ENCODE assay signal across 9 mouse cellular contexts in genomic region chr14:76318438-76318837, GRCm38 (mm10).
DNase-seq lines count a peak whose midpoint lies in the region; ATAC-seq and TF ChIP-seq lines count a peak whose summit lies in the region.
"Had no signal": no experiment of that assay in that cellular context is flagged by ENCODE, and none has a peak within 500 bp of the region (broad histone marks: within the 10 kb centered on the region; RNA-seq: fewer than 3 reads in every experiment).

No protein-coding gene starts in this region.

- no peak overlapping the region for H3K9ac ChIP-seq in forebrain, postnatal 0 days
- H3K9ac ChIP-seq: forebrain, embryonic 12.5 days had no signal

- H3K4me2 ChIP-seq in forebrain, postnatal 0 days (ENCODE audit: low read depth): no peak overlapping the region
- H3K4me2 ChIP-seq: forebrain, embryonic 12.5 days had no signal

- DNase-seq in forebrain, postnatal 0 days: peak; percentile 56
- no peak for DNase-seq in forebrain, embryonic 10.5 days (ENCODE audit: extremely low spot score, low spot score)
- peak; percentile 33 to 67 for DNase-seq in left cerebral cortex, postnatal 14 days (ENCODE audit: low spot score in 2 of 2)
- no peak for DNase-seq in left cerebral cortex, postnatal 4 days
- DNase-seq in gastrocnemius, postnatal 14 days: peak; percentile 32
- DNase-seq in right cerebral cortex, postnatal 14 days: peak; percentile 42
- DNase-seq in kidney, adult 11 months: no peak
- DNase-seq in retina, postnatal 1 day: no peak

- H3K4me3 ChIP-seq in forebrain, postnatal 0 days (ENCODE audit: low read depth, low read length): no peak overlapping the region
- H3K4me3 ChIP-seq in forebrain, embryonic 10.5 days: no peak overlapping the region
- H3K4me3 ChIP-seq: forebrain, embryonic 12.5 days had no signal

- intact Hi-C loops in left cerebral cortex, postnatal 14 days (cut with DNase I): no loop called here
- intact Hi-C loops in left cerebral cortex, postnatal 4 days (cut with DNase I): no loop called here
- intact Hi-C loops in gastrocnemius, postnatal 14 days (cut with DNase I; ENCODE audit: low total_unique reads): no loop called here

- no peak for ATAC-seq in forebrain, postnatal 0 days

- no peak for TF ChIP-seq CTCF in forebrain, postnatal 0 days (IDR thresholded peaks at IDR 0.05; ENCODE audit: low read depth)

- H3K27me3 ChIP-seq in forebrain, postnatal 0 days (ENCODE audit: insufficient read depth, low read length): no peaks in the 10 kb centered on the region
- H3K27me3 ChIP-seq in forebrain, embryonic 10.5 days (ENCODE audit: poor library complexity, severe bottlenecking): no peaks in the 10 kb centered on the region
- H3K27me3 ChIP-seq: forebrain, embryonic 12.5 days had no signal

- H3K36me3 ChIP-seq in forebrain, postnatal 0 days (ENCODE audit: insufficient read depth): no peaks in the 10 kb centered on the region
- no peaks in the 10 kb centered on the region for H3K36me3 ChIP-seq in forebrain, embryonic 10.5 days (replicated peaks)
- H3K36me3 ChIP-seq: forebrain, embryonic 12.5 days had no signal

- 54% methylated on average over 5 of the region's 5 CpGs for WGBS in forebrain, postnatal 0 days
- whole genome bisulfite sequencing in forebrain, embryonic 10.5 days: 89% methylated on average over 5 of the region's 5 CpGs

- H3K27ac ChIP-seq in forebrain, postnatal 0 days (ENCODE audit: low read depth, low read length): no peak overlapping the region
- no peak overlapping the region for H3K27ac ChIP-seq in forebrain, embryonic 10.5 days
- H3K27ac ChIP-seq: forebrain, embryonic 12.5 days had no signal

- H3K4me1 ChIP-seq in forebrain, postnatal 0 days (ENCODE audit: insufficient read depth): peaks cover 4% of the 10 kb centered on the region
- peaks cover 8% of the 10 kb centered on the region; the same call in 1 of the 2 replicates for H3K4me1 ChIP-seq in forebrain, embryonic 10.5 days

- no peaks in the 10 kb centered on the region for H3K9me3 ChIP-seq in forebrain, postnatal 0 days (ENCODE audit: low read length)
- H3K9me3 ChIP-seq in forebrain, embryonic 10.5 days: peaks cover 9% of the 10 kb centered on the region; the same call in 1 of the 2 replicates

Comparison
In these comparisons a context has a peak if more than half of its experiments do, and no peak if none do; other contexts are left out.
1. DNase-seq: peak in forebrain, postnatal 0 days (single experiment), left cerebral cortex, postnatal 14 days (2 of 2), gastrocnemius, postnatal 14 days (single experiment) and right cerebral cortex, postnatal 14 days (single experiment); none in forebrain, embryonic 10.5 days (single experiment), left cerebral cortex, postnatal 4 days (single experiment), kidney, adult 11 months (single experiment) and retina, postnatal 1 day (single experiment).